9 mouse cellular contexts compared by ENCODE assay signal in the genomic region with DNA sequence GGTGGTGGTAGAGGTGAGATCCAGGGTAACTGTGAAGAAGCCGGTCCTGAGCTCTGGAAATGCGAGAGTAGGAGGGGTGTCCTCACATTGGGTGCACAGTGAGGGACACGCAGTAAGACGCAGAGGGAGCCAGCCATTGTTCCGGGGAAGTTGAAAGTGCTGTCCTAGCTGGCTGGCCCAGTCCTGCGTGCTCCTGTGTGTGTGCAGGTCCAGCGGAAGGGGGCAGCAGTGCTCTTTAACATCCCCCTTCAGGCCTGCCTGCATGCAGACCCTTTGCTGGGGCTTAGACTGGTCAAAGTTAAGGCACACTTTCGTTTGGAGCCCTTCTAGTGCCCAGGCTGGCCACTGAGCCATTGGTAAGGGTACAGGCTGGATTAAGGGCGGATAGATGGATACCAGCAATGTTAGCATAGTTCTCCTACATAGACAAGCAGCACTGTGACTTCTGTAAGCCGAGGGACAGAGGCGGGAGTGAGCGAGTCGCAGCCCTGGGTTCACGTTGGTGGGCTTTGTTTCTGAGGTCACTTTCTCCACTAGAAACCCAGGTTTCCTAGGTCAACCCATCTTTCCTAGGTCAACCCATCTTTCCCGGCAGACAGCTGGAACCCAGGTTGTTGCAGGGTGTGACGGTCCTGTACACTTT. TPM values are rescaled to one million over a fixed set of nuclear protein-coding genes. Genes with fewer than 3 reads are reported as not detected.
A peak's percentile ranks its signal among the peaks of the same experiment; 100 is the strongest.
DNase-seq lines count a peak whose midpoint lies in the region; ATAC-seq and TF ChIP-seq lines count a peak whose summit lies in the region.
"Had no signal": no experiment of that assay in that cellular context is flagged by ENCODE, and none has a peak within 500 bp of the region (broad histone marks: within the 10 kb centered on the region; RNA-seq: fewer than 3 reads in every experiment).

No protein-coding gene starts in this region.

- no peak for TF ChIP-seq POLR2A in brain, embryonic 14.5 days (IDR thresholded peaks at IDR 0.05; ENCODE audit: borderline replicate concordance, extremely low read depth, insufficient read depth, insufficient read length, poor library complexity, severe bottlenecking)

- H3K36me3 ChIP-seq in forebrain, postnatal 0 days (ENCODE audit: insufficient read depth), result peaks cover 14% of the 10 kb centered on the region
- H3K36me3 ChIP-seq in intestine, embryonic 15.5 days, result 0 out of 2 replicates have a peak, but pooled peaks cover 4% of the 10 kb centered on the region
- H3K36me3 ChIP-seq in limb, embryonic 15.5 days, result peaks cover 10% of the 10 kb centered on the region
- H3K36me3 ChIP-seq in midbrain, embryonic 16.5 days (ENCODE audit: control insufficient read depth, insufficient read depth, low read length), result no peaks in the 10 kb centered on the region; the same call in 1 of the 2 replicates

- intact Hi-C loops in left cerebral cortex, adult 2 months (cut with DNase I), result loop anchor here (5.0 to 10.0 kb wide), 3 partner anchors 282 to 552 kb away; partner anchors contain the start of gene Wnk1

- no peaks in the 10 kb centered on the region for H3K4me1 ChIP-seq in forebrain, postnatal 0 days (ENCODE audit: insufficient read depth)
- H3K4me1 ChIP-seq in intestine, embryonic 15.5 days (replicated peaks), result peaks cover 28% of the 10 kb centered on the region
- peaks cover 50% of the 10 kb centered on the region for H3K4me1 ChIP-seq in limb, embryonic 15.5 days
- H3K4me1 ChIP-seq in midbrain, embryonic 16.5 days (ENCODE audit: control insufficient read depth, insufficient read depth, low read length), result peaks cover 39% of the 10 kb centered on the region

- H3K27ac ChIP-seq in left cerebral cortex, adult 2 months, result no peak overlapping the region
- H3K27ac ChIP-seq in forebrain, postnatal 0 days (ENCODE audit: low read depth, low read length), result no peak overlapping the region
- H3K27ac ChIP-seq in intestine, embryonic 15.5 days, result 0 out of 2 replicates have a peak overlapping the region, but pooled peaks have one; percentile 36
- H3K27ac ChIP-seq in limb, embryonic 15.5 days, result peak overlapping the region; percentile 1; the same call in 1 of the 2 replicates
- H3K27ac ChIP-seq in midbrain, embryonic 16.5 days (ENCODE audit: low read length), result no peak overlapping the region

- no peaks in the 10 kb centered on the region for H3K9me3 ChIP-seq in forebrain, postnatal 0 days (ENCODE audit: low read length)
- H3K9me3 ChIP-seq in intestine, embryonic 15.5 days, result no peaks in the 10 kb centered on the region
- no peaks in the 10 kb centered on the region for H3K9me3 ChIP-seq in limb, embryonic 15.5 days
- no peaks in the 10 kb centered on the region for H3K9me3 ChIP-seq in midbrain, embryonic 16.5 days (replicated peaks; ENCODE audit: control insufficient read depth, low read length, poor library complexity, severe bottlenecking)

- peak overlapping the region; percentile 7; the same call in 1 of the 2 replicates for H3K9ac ChIP-seq in forebrain, postnatal 0 days
- H3K9ac ChIP-seq in intestine, embryonic 15.5 days, result 0 out of 2 replicates have a peak overlapping the region, but pooled peaks have one; percentile 17
- H3K9ac ChIP-seq in limb, embryonic 15.5 days, result no peak overlapping the region
- H3K9ac ChIP-seq in midbrain, embryonic 16.5 days (ENCODE audit: low read depth, low read length), result peak overlapping the region; percentile 50

- H3K27me3 ChIP-seq in forebrain, postnatal 0 days (ENCODE audit: insufficient read depth, low read length), result no peaks in the 10 kb centered on the region
- H3K27me3 ChIP-seq in intestine, embryonic 15.5 days (replicated peaks), result no peaks in the 10 kb centered on the region
- H3K27me3 ChIP-seq in limb, embryonic 15.5 days, result no peaks in the 10 kb centered on the region
- no peaks in the 10 kb centered on the region for H3K27me3 ChIP-seq in midbrain, embryonic 16.5 days (ENCODE audit: control insufficient read depth, insufficient read depth, low read depth, low read length)
- H3K27me3 ChIP-seq: Patski had no signal

- H3K4me2 ChIP-seq in forebrain, postnatal 0 days (ENCODE audit: low read depth), result peak overlapping the region; percentile 97
- H3K4me2 ChIP-seq in intestine, embryonic 15.5 days (replicated peaks), result peak overlapping the region; percentile 87
- H3K4me2 ChIP-seq in limb, embryonic 15.5 days, result peak overlapping the region; percentile 31; the same call in 1 of the 2 replicates
- H3K4me2 ChIP-seq in midbrain, embryonic 16.5 days (ENCODE audit: low read length), result peak overlapping the region; percentile 55

- WGBS in forebrain, postnatal 0 days, result 23% methylated on average over 16 of the region's 16 CpGs
- 45% methylated on average over 16 of the region's 16 CpGs for WGBS in intestine, embryonic 15.5 days
- 50% methylated on average over 16 of the region's 16 CpGs for WGBS in limb, embryonic 15.5 days
- WGBS in midbrain, embryonic 16.5 days, result 24% methylated on average over 16 of the region's 16 CpGs

- ATAC-seq in forebrain, postnatal 0 days, result no peak
- no peak for ATAC-seq in intestine, embryonic 15.5 days
- ATAC-seq in limb, embryonic 15.5 days (ENCODE audit: insufficient number of reproducible peaks, low FRiP score, low TSS enrichment, low read depth), result no peak
- no peak for ATAC-seq in midbrain, embryonic 16.5 days
- ATAC-seq: Patski had no signal

- peak; percentile 59 for TF ChIP-seq CTCF in left cerebral cortex, adult 2 months (IDR thresholded peaks at IDR 0.05)
- peak; percentile 71 for TF ChIP-seq CTCF in brain, embryonic 14.5 days (IDR thresholded peaks at IDR 0.05; ENCODE audit: borderline replicate concordance, extremely low read depth, insufficient read depth, insufficient read length)
- peak; percentile 71 for TF ChIP-seq CTCF in forebrain, postnatal 0 days (IDR thresholded peaks at IDR 0.05; ENCODE audit: low read depth)

- peak; percentile 45 to 56 for DNase-seq in left cerebral cortex, adult 2 months (ENCODE audit: extremely low spot score in 1 of 2, low spot score in 2 of 2)
- DNase-seq in left cerebral cortex, adult 11 months (ENCODE audit: low spot score), result no peak
- DNase-seq in brain, embryonic 14.5 days (ENCODE audit: low read depth), result peak; percentile 84
- peak; percentile 53 for DNase-seq in forebrain, postnatal 0 days
- DNase-seq in T-cell, adult 2 months (ENCODE audit: low spot score), result no peak

- H3K4me3 ChIP-seq in left cerebral cortex, adult 2 months, result peak overlapping the region; percentile 88
- H3K4me3 ChIP-seq in forebrain, postnatal 0 days (ENCODE audit: low read depth, low read length), result peak overlapping the region; percentile 28
- peak overlapping the region; percentile 21 for H3K4me3 ChIP-seq in intestine, embryonic 15.5 days (replicated peaks)
- H3K4me3 ChIP-seq in limb, embryonic 15.5 days, result no peak overlapping the region
- H3K4me3 ChIP-seq in midbrain, embryonic 16.5 days (ENCODE audit: low read depth, low read length), result peak overlapping the region; percentile 22

RNA-seq across cellular contexts. Expression of gene Fbxl14, which starts 3.6 kb away (rescaled TPM):
- total RNA-seq in left cerebral cortex, adult 2 months (2021), result 10 to 100 TPM; 35.9 to 40.4 TPM
- polyA plus RNA-seq in brain, embryonic 14.5 days (2012; rRNA removed), result 57.6 and 75.1 TPM in 2 replicates
- 40.3 and 54.5 TPM in 2 replicates for total RNA-seq in forebrain, postnatal 0 days (2014; rRNA removed)
- 1.9 and 2.2 TPM in 2 replicates for polyA plus RNA-seq in forebrain, postnatal 0 days (2015; fragmentation: Nextera tagmentation; extraction: Ambion mirVana)
- polyA plus RNA-seq in intestine, embryonic 15.5 days (2015; fragmentation: Nextera tagmentation; extraction: Ambion mirVana), result 4.6 and 4.7 TPM in 2 replicates
- 3.5 and 3.8 TPM in 2 replicates for polyA plus RNA-seq in limb, embryonic 15.5 days (2015; fragmentation: Nextera tagmentation; extraction: Ambion mirVana)
- polyA plus RNA-seq in midbrain, embryonic 16.5 days (2015; fragmentation: Nextera tagmentation; extraction: Ambion mirVana), result 2.0 and 2.5 TPM in 2 replicates

Comparison
In these comparisons a context has a peak if more than half of its experiments do, and no peak if none do; other contexts are left out.
1. DNase-seq: peak in left cerebral cortex, adult 2 months (2 of 2), brain, embryonic 14.5 days (single experiment) and forebrain, postnatal 0 days (single experiment); none in left cerebral cortex, adult 11 months (single experiment) and T-cell, adult 2 months (single experiment).
2. H3K27ac ChIP-seq: peak in intestine, embryonic 15.5 days (single experiment) and limb, embryonic 15.5 days (single experiment); none in left cerebral cortex, adult 2 months (single experiment), forebrain, postnatal 0 days (single experiment) and midbrain, embryonic 16.5 days (single experiment).
3. H3K4me2 ChIP-seq: peak in every context shown above with its lines; median percentile 97 in forebrain, postnatal 0 days; 87 in intestine, embryonic 15.5 days; 55 in midbrain, embryonic 16.5 days; 31 in limb, embryonic 15.5 days.
4. RNA of gene Fbxl14, which starts 3.6 kb away (polyA plus RNA-seq): 57.6 to 75.1 TPM in brain, embryonic 14.5 days; 4.6 to 4.7 TPM in intestine, embryonic 15.5 days, 3.5 to 3.8 TPM in limb, embryonic 15.5 days, 2.0 to 2.5 TPM in midbrain, embryonic 16.5 days and 1.9 to 2.2 TPM in forebrain, postnatal 0 days; every median in the first group is over 10 times any median in the second.
5. Peak in every context shown above with its lines, with median percentiles within 50 percentile points of each other: CTCF ChIP-seq.